Mouse (Mus musculus) thymus, postnatal 4 days (tissue): ENCODE results near the gene Zscan5b.
"Not testable (repeated sequence)": the region's sequence is repeated elsewhere in the genome, so short reads cannot be mapped to it uniquely, and the experiment has no call there.

Source experiments
- DNase-seq: peaks from one replicate; pipeline ENCODE4 v3.0.0; 2021

Zscan5b gene

GRCm38 (mm10) chr7:6252410-6252809, 30.3 kb downstream of the Zscan5b start, which contains the start of gene Epp13:
TSS of gene Epp13 (plus strand) at chr7:6252710.
- DNase-seq, result no peak

- no peak for DNase-seq
These were observed 32.4 kb downstream of the Zscan5b start for GRCm38 (mm10) chr7:6254451-6254850.

GRCm38 (mm10) chr7:6257386-6257785, 35.3 kb downstream of the Zscan5b start:
- DNase-seq, result no peak

- no peak for DNase-seq
These were observed 36.4 kb downstream of the Zscan5b start for GRCm38 (mm10) chr7:6258232-6259220.

- not testable (repeated sequence) for DNase-seq
These were observed 37.9 kb downstream of the Zscan5b start for GRCm38 (mm10) chr7:6260004-6260403.

GRCm38 (mm10) chr7:6262120-6262519, 40.0 kb downstream of the Zscan5b start:
- DNase-seq, result no peak

GRCm38 (mm10) chr7:6262984-6263383, 40.9 kb downstream of the Zscan5b start:
- DNase-seq, result no peak

GRCm38 (mm10) chr7:6265695-6266094, 43.6 kb downstream of the Zscan5b start:
- DNase-seq, result peak; percentile 74

- DNase-seq, result no peak
These were observed 55.8 kb downstream of the Zscan5b start for GRCm38 (mm10) chr7:6277906-6278305.

- peak; percentile 88 for DNase-seq
These were observed 60.7 kb downstream of the Zscan5b start for GRCm38 (mm10) chr7:6282749-6283148.

GRCm38 (mm10) chr7:6283451-6284075, 61.5 kb downstream of the Zscan5b start:
- DNase-seq, result peak; percentile 86

- peak; percentile 8 for DNase-seq
These were observed 62.4 kb downstream of the Zscan5b start for GRCm38 (mm10) chr7:6284442-6285012.

- DNase-seq, result no peak
These were observed 63.3 kb downstream of the Zscan5b start for GRCm38 (mm10) chr7:6285366-6285765.

GRCm38 (mm10) chr7:6285842-6286705, 64.0 kb downstream of the Zscan5b start, which contains the start of gene Zfp667:
TSS of gene Zfp667 (plus strand) at chr7:6286579.
- DNase-seq, result peak; percentile 100

- DNase-seq, result peak; percentile 45
These were observed 64.9 kb downstream of the Zscan5b start for GRCm38 (mm10) chr7:6286921-6287531.
